Mouse (Mus musculus): Measurements from ENCODE around the gene Runx2.

- TF ChIP-seq POLR2AphosphoS5 (IDR thresholded peaks at IDR 0.05; ENCODE audit: borderline replicate concordance, low read depth, low read length) (no peak), CTCF (IDR thresholded peaks at IDR 0.05 in 2 of 3, conservative IDR thresholded peaks at IDR 0.05 in 1 of 3; ENCODE audit: control insufficient read depth in 1 of 3, insufficient read depth in 1 of 3, low read depth in 2 of 3, low read length in 3 of 3, poor library complexity in 1 of 3, severe bottlenecking in 1 of 3) (no peak), GATA1 (IDR thresholded peaks at IDR 0.05; ENCODE audit: low read depth, low read length) (no peak), ZMIZ1 (IDR thresholded peaks at IDR 0.05; ENCODE audit: low read depth, low read length) (no peak), TCF12 (IDR thresholded peaks at IDR 0.05; ENCODE audit: low read depth, low read length) (no peak), USF1 (IDR thresholded peaks at IDR 0.05; ENCODE audit: low read depth, low read length) (no peak), NELFE (IDR thresholded peaks at IDR 0.05; ENCODE audit: low read depth, low read length) (no peak), POLR2A (IDR thresholded peaks at IDR 0.05; ENCODE audit: control insufficient read depth in 1 of 2, insufficient read depth in 1 of 2, low read depth in 1 of 2, low read length in 2 of 2, poor library complexity in 1 of 2) (no peak), UBTF (IDR thresholded peaks at IDR 0.05; ENCODE audit: borderline replicate concordance, insufficient read depth, low read depth, low read length) (no peak), EP300 (IDR thresholded peaks at IDR 0.05; ENCODE audit: low read depth in 1 of 2, low read length in 2 of 2) (no peak), TBP (IDR thresholded peaks at IDR 0.05; ENCODE audit: low read depth, low read length) (no peak), ZNF384 (IDR thresholded peaks at IDR 0.05; ENCODE audit: low read depth, low read length) (no peak), USF2 (IDR thresholded peaks at IDR 0.05; ENCODE audit: borderline replicate concordance in 1 of 2, insufficient read depth in 1 of 2, low read depth in 1 of 2, low read length in 2 of 2) (no peak)
These were observed 216.6 kb downstream of the Runx2 start for GRCm38 (mm10) chr17:44597918-44598504.
